21 mouse cellular contexts compared by ENCODE assay signal in the genomic region with DNA sequence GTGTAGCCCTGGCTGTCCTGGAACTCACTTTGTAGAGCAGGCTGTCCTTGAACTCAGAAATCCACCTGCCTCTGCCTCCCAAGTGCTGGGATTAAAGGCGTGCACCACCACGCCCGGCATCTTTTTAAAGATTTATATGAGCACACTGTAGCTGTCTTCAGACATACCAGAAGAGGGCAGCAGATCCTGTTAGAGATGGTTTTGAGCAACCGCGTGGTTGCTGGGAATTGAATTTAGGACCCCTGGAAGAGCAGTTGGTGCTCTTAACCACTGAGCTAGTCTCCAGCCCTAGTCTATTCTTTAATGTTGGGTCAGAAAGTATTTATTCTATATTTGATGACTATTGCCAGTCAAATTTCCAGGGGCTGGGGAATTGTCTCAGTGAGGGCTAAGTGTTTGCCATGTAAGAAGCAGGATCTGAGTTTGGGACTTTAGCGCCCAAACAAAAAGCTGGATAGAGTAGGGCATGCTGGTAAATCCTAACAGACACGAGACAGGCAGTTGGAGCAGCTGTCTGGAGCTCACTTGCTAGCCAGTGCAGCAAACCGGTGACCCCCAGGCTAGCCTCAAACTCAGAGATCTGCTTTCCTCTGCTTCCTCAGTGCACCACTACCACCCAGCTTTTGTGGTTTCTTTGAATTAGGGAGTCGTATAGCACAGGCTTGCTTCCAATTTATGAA. TPM values are rescaled to one million over a fixed set of nuclear protein-coding genes. Genes with fewer than 3 reads are reported as not detected.
A peak's percentile ranks its signal among the peaks of the same experiment; 100 is the strongest.
DNase-seq lines count a peak whose midpoint lies in the region; TF ChIP-seq lines count a peak whose summit lies in the region.
"Had no signal": no experiment of that assay in that cellular context is flagged by ENCODE, and none has a peak within 500 bp of the region (broad histone marks: within the 10 kb centered on the region; RNA-seq: fewer than 3 reads in every experiment).

No protein-coding gene starts in this region.

- peak; percentile 7 for TF ChIP-seq CTCF in left cerebral cortex, adult 2 months (IDR thresholded peaks at IDR 0.05)

- no peak overlapping the region for H3K4me3 ChIP-seq in left cerebral cortex, adult 2 months
- H3K4me3 ChIP-seq: embryonic facial prominence, embryonic 12.5 days; erythroblast, embryonic 14.5 days; heart, embryonic 12.5 days; hindbrain, embryonic 12.5 days; liver, embryonic 12.5 days; midbrain, embryonic 15.5 days; neural tube, embryonic 15.5 days had no signal

- no peak for DNase-seq in left cerebral cortex, adult 2 months (ENCODE audit: extremely low spot score in 1 of 2, low spot score in 2 of 2)
- no peak for DNase-seq in left cerebral cortex, adult 9 months (ENCODE audit: low spot score in 2 of 2)
- DNase-seq in 3T3-L1 (ENCODE audit: low read depth, low spot score) (peak; percentile 33), A20 (ENCODE audit: low read depth, low spot score) (peak; percentile 26), NIH3T3 (ENCODE audit: low read depth) (peak; percentile 5)
- DNase-seq in right cerebral cortex, postnatal 4 days: no peak
- DNase-seq in left cerebral cortex, postnatal 25 days (ENCODE audit: low spot score in 2 of 2): no peak
- no peak for DNase-seq in thymus, postnatal 36 days
- DNase-seq: adrenal gland, adult 8-10 months; cerebellum, adult 9-11 months; gastrocnemius, postnatal 25 days; heart, postnatal 14 days; kidney, adult 2 months; kidney, postnatal 10 days had no signal

- intact Hi-C loops in left cerebral cortex, adult 2 months (cut with DNase I): no loop called here
- intact Hi-C loops in left cerebral cortex, postnatal 25 days (cut with DNase I): no loop called here

- H3K27ac ChIP-seq in left cerebral cortex, adult 2 months: no peak overlapping the region
- H3K27ac ChIP-seq: embryonic facial prominence, embryonic 12.5 days; hindbrain, embryonic 12.5 days; liver, embryonic 12.5 days; midbrain, embryonic 15.5 days; neural tube, embryonic 15.5 days had no signal

RNA-seq across cellular contexts. Expression of a gene that starts 12.1 kb away (rescaled TPM):
- 10 to 100 TPM; 25.6 TPM for total RNA-seq in left cerebral cortex, adult 2 months (2021)
- total RNA-seq in left cerebral cortex, postnatal 25 days (2021): 10 to 100 TPM; 25.5 to 25.6 TPM

RNA-seq across cellular contexts. Expression of a gene that starts 12.3 kb away (rescaled TPM):
- 1 to 10 TPM in 1 of 2 experiments, under 1 TPM in 1; 0.91 to 1.2 TPM for total RNA-seq in left cerebral cortex, adult 2 months (2021)
- 1 to 10 TPM; 1.0 to 1.1 TPM for total RNA-seq in left cerebral cortex, postnatal 25 days (2021)

RNA-seq across cellular contexts. Expression of a gene that starts 54.9 kb away (rescaled TPM):
- total RNA-seq in left cerebral cortex, adult 2 months (2021): 10 to 100 TPM; 63.9 to 68.0 TPM
- 10 to 100 TPM; 51.7 to 55.8 TPM for total RNA-seq in left cerebral cortex, postnatal 25 days (2021)

Comparison
In these comparisons a context has a peak if more than half of its experiments do, and no peak if none do; other contexts are left out.
1. DNase-seq: peak in 3T3-L1 (single experiment), A20 (single experiment) and NIH3T3 (single experiment); none in left cerebral cortex, adult 2 months (0 of 2), left cerebral cortex, adult 9 months (0 of 2), right cerebral cortex, postnatal 4 days (single experiment), left cerebral cortex, postnatal 25 days (0 of 2) and thymus, postnatal 36 days (0 of 2).